Mouse (Mus musculus): ENCODE measurements around the gene Vps26a.

DNA sequence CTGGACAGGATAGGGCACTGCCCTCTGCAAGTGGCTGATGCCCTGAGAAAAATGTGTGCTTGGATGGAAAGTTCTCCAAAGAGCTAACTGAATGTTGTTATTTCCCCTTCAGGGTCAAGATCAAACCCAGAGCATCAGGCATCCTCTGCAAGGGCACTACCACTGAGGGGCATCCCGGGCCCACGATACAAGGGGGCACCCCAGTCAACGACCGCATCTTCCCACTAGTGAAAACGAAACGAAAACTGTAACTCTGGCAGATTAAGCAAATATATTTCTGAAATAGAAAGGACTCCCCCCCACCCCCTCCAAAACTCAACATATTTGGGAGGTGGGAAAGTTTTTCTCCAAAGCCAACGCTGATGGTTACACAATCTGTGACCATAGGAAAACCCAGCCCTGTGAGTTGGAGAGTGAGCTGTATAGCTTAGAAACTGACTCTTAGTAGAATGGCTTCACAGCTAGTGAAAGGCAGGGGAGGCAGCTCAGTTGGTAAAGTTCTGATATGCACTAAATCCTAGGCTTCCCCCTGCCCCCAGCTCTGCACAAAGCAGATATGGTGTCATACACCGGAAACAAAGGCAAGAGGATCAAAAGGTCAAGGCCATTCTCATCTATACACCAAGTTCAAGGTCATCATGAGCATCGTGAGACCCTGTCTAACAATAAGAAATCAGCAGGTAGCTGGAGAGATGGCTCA, 14.5 kb upstream of the Vps26a start:
- TF ChIP-seq CTCF (IDR thresholded peaks at IDR 0.05; ENCODE audit: borderline replicate concordance, insufficient read depth, low read length), result no peak
- TF ChIP-seq POLR2A (IDR thresholded peaks at IDR 0.05; ENCODE audit: low read depth, low read length), result no peak
